24 mouse cellular contexts compared by ENCODE assay signal in the genomic region with DNA sequence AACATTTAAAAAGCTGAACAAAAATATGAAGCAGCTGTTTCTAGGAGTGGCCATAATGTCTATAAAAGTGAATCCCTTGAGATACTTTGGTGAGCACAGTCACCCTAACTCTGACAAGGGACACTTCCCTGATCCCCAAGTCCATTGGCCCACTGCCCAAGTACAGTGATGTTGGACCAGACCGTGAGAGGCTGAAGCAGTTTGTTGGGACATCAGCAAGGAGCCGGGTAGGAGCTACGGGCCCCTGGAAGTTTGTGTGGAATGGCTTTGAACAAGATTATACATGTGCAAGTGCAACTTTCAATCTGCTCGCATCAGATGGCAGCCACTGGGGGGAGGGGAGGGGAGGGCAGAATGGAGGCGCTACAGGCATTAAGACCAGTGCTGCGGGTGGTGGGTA.
"Had no signal": no experiment of that assay in that cellular context is flagged by ENCODE, and none has a peak within 500 bp of the region (broad histone marks: within the 10 kb centered on the region; RNA-seq: fewer than 3 reads in every experiment).

No protein-coding gene starts in this region.

- H3K27me3 ChIP-seq: heart, embryonic 12.5 days; hindbrain, embryonic 12.5 days; intestine, embryonic 15.5 days; limb, embryonic 13.5 days; limb, embryonic 15.5 days had no signal

- H3K4me3 ChIP-seq: gastrocnemius, adult 2 months; heart, embryonic 10.5 days; heart, embryonic 12.5 days; hindbrain, embryonic 10.5 days; hindbrain, embryonic 12.5 days; intestine, embryonic 15.5 days; limb, embryonic 13.5 days; limb, embryonic 15.5 days had no signal

- ATAC-seq: hindbrain, embryonic 16.5 days; inflammation-experienced regulatory T-cells, adult 6 months; intestine, embryonic 15.5 days; intestine, postnatal 0 days had no signal

- H3K27ac ChIP-seq: gastrocnemius, adult 2 months; heart, embryonic 10.5 days; hindbrain, embryonic 10.5 days; hindbrain, embryonic 12.5 days; hindbrain, embryonic 14.5 days; intestine, embryonic 15.5 days; limb, embryonic 13.5 days; limb, embryonic 15.5 days; liver, embryonic 14.5 days had no signal

- H3K4me1 ChIP-seq: hindbrain, embryonic 12.5 days; intestine, embryonic 15.5 days; limb, embryonic 13.5 days; limb, embryonic 15.5 days had no signal

- H3K9ac ChIP-seq: heart, embryonic 12.5 days; hindbrain, embryonic 12.5 days; hindbrain, embryonic 14.5 days; intestine, embryonic 15.5 days; limb, embryonic 13.5 days; limb, embryonic 15.5 days; liver, embryonic 14.5 days had no signal

- DNase-seq: gastrocnemius, adult 2 months; gastrocnemius, postnatal 10 days; gastrocnemius, postnatal 25 days; heart, postnatal 10 days; heart, postnatal 4 days; kidney, adult 18-20 months; kidney, adult 8-10 months; kidney, postnatal 14 days; kidney, postnatal 36 days; layer of hippocampus, adult 9-11 months; layer of hippocampus, postnatal 36 days had no signal

- H3K4me2 ChIP-seq: heart, embryonic 12.5 days; hindbrain, embryonic 12.5 days; hindbrain, embryonic 14.5 days; intestine, embryonic 15.5 days; limb, embryonic 13.5 days; limb, embryonic 15.5 days; liver, embryonic 11.5 days had no signal

- H3K9me3 ChIP-seq: heart, embryonic 10.5 days; heart, embryonic 12.5 days; hindbrain, embryonic 10.5 days; hindbrain, embryonic 12.5 days; intestine, embryonic 15.5 days; limb, embryonic 13.5 days; limb, embryonic 15.5 days had no signal

- H3K36me3 ChIP-seq: hindbrain, embryonic 10.5 days; hindbrain, embryonic 12.5 days; intestine, embryonic 15.5 days; limb, embryonic 15.5 days had no signal
